Mouse (Mus musculus): ENCODE data around the gene Gm6169. TPM values are rescaled to one million over a fixed set of nuclear protein-coding genes. Genes with fewer than 3 reads are reported as not detected.

Gene Gm6169
- polyA plus RNA-seq, 1 experiment from 2014 or later = 1.5 TPM

Other genes starting within 250 kb of the Gm6169 start
- 0.67 and 0.68 TPM in 2 replicates for gene Gcnt4, start 174.5 kb downstream of the Gm6169 start, polyA plus RNA-seq (2016; fragmentation: Nextera tagmentation; extraction: Ambion mirVana)
- gene 1700029F12Rik, start 64.9 kb downstream of the Gm6169 start, polyA plus RNA-seq (2016; fragmentation: Nextera tagmentation; extraction: Ambion mirVana) = not detected in 2 replicates
- gene Fam169a, start 32.0 kb downstream of the Gm6169 start, polyA plus RNA-seq (2016; fragmentation: Nextera tagmentation; extraction: Ambion mirVana) = 3.8 and 4.3 TPM in 2 replicates
- gene Gfm2, start 38.7 kb upstream of the Gm6169 start, polyA plus RNA-seq (2016; fragmentation: Nextera tagmentation; extraction: Ambion mirVana) = 29.0 and 31.7 TPM in 2 replicates
- 41.5 and 42.2 TPM in 2 replicates for gene Nsa2, start 38.7 kb upstream of the Gm6169 start, polyA plus RNA-seq (2016; fragmentation: Nextera tagmentation; extraction: Ambion mirVana)
- 14.1 and 15.1 TPM in 2 replicates for gene Hexb, start 99.1 kb upstream of the Gm6169 start, polyA plus RNA-seq (2016; fragmentation: Nextera tagmentation; extraction: Ambion mirVana)
- gene Enc1, start 141.9 kb upstream of the Gm6169 start, polyA plus RNA-seq (2016; fragmentation: Nextera tagmentation; extraction: Ambion mirVana) = 0.92 and 0.93 TPM in 2 replicates